Mouse (Mus musculus): ENCODE measurements at regions not wholly inside any gene's neighbourhood (a gene's known extent, or its start where the extent isn't known, plus 50 kb on each side); places are given as distances from the start of the nearest gene placed in this dataset.

DNA sequence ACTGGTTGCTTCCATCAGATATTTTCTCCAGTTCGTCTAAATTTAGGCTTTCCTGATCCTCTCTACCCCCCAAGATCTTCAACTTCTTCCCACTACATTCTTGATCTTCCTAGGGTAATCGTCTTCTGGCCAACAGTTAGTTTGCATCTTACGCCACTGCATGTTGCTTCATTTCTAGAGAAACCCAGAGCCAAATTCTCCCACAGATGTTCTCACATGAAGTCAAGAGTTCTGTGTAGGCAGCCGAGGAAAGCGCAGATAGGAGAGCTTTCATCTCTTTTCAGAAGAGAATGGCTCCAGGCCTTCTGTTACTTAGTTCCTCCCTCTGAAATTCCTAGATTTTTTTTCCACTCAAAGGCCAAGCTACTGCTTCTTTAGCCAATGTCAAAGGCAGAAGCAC, 179.9 kb downstream of the Fgf10 start:
- Histone ChIP-seq H3K4me2 (ENCODE audit: low read length) (no peak overlapping the region), H3K27me3 (replicated peaks; ENCODE audit: control insufficient read depth, insufficient read depth, low read length) (no peaks in the 10 kb centered on the region), H3K27ac (ENCODE audit: low read length) (no peak overlapping the region), H3K9me3 (ENCODE audit: control insufficient read depth, low read length) (no peaks in the 10 kb centered on the region), H3K9ac (replicated peaks; ENCODE audit: low read depth, low read length) (no peak overlapping the region), H3K4me1 (replicated peaks; ENCODE audit: control insufficient read depth, insufficient read depth, low read length) (no peaks in the 10 kb centered on the region), H3K36me3 (ENCODE audit: control insufficient read depth, insufficient read depth) (no peaks in the 10 kb centered on the region), H3K4me3 (replicated peaks; ENCODE audit: low read length) (no peak overlapping the region)
- no peak for ATAC-seq
- 85% methylated on average over 5 of the region's 5 CpGs for WGBS

DNA sequence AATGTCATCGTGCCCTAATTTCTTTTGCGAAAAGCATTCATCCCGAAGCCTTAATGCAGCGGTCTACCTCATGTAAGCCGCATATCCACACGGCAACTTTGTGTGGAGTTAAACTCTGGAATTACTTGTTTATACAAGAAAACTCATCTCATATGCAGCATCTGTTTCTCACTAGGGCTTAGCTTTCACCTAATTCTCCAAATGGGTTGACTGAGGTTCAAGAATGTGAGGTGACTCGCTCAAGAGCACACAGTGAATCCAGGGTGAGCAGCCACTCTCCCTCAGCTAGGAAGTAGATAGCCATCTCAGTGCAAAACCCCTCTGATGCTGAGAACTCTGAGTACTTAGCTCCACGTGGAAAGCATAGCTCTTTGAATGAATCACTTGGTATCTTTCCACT, 181.1 kb downstream of the Fgf10 start:
- H3K9ac ChIP-seq (replicated peaks; ENCODE audit: low read depth, low read length): no peak overlapping the region
- no peak overlapping the region for H3K27ac ChIP-seq (ENCODE audit: low read length)
- 87% methylated on average over 8 of the region's 8 CpGs for WGBS
- no peaks in the 10 kb centered on the region for H3K9me3 ChIP-seq (ENCODE audit: control insufficient read depth, low read length)
- no peaks in the 10 kb centered on the region for H3K27me3 ChIP-seq (replicated peaks; ENCODE audit: control insufficient read depth, insufficient read depth, low read length)
- no peak overlapping the region for H3K4me3 ChIP-seq (replicated peaks; ENCODE audit: low read length)
- no peak overlapping the region for H3K4me2 ChIP-seq (ENCODE audit: low read length)
- H3K36me3 ChIP-seq (ENCODE audit: control insufficient read depth, insufficient read depth): no peaks in the 10 kb centered on the region
- no peaks in the 10 kb centered on the region for H3K4me1 ChIP-seq (replicated peaks; ENCODE audit: control insufficient read depth, insufficient read depth, low read length)
- ATAC-seq: no peak

DNA sequence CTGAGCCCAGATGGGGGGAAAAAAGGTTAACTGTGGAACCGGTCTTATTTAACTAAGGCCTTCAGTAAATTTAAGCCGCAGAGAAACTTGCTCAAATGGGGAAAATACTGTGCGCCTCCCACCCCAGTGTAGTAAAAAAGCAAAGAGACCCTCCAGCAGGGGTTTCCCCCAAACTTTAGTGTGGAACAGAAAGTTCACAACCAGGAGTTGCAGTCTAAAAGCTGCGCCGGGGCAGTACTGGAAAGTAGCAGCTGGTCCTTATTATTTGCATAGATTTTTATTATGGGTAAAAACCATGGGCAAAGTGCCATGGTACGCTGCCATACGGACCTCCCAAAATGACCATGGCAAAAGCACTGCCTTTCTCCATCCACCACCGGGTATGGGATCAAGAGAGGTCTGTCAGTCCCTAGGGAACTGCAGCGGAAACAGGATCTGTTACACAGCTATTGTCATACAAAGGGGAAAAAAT, 216.8 kb downstream of the Fgf10 start:
- WGBS: 62% methylated on average over 9 of the region's 9 CpGs
- no peak for ATAC-seq
- Histone ChIP-seq H3K27ac (ENCODE audit: low read length) (no peak overlapping the region), H3K9me3 (ENCODE audit: control insufficient read depth, low read length) (no peaks in the 10 kb centered on the region), H3K4me1 (replicated peaks; ENCODE audit: control insufficient read depth, insufficient read depth, low read length) (no peaks in the 10 kb centered on the region), H3K4me3 (replicated peaks; ENCODE audit: low read length) (no peak overlapping the region), H3K36me3 (ENCODE audit: control insufficient read depth, insufficient read depth) (no peaks in the 10 kb centered on the region), H3K4me2 (ENCODE audit: low read length) (no peak overlapping the region), H3K9ac (replicated peaks; ENCODE audit: low read depth, low read length) (no peak overlapping the region), H3K27me3 (replicated peaks; ENCODE audit: control insufficient read depth, insufficient read depth, low read length) (no peaks in the 10 kb centered on the region)

DNA sequence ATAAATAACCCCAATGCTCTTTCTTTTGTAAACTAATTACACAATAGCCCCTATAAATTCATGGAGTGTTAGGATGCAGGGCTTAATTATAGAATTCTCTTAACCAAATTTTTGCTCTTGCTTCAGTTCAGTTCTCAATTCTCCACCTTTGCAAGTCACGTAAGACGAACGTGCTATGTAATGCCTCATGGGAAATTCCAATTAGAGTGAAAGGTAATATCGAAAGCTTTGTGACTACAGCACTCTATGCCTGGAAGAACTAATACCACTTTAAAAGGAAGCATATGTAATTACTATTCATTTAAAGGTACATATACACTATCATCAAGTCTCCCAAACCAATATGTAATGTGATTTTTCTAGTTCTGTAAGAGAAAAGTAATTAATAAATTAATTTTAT, 225.5 kb downstream of the Fgf10 start:
- no peak overlapping the region for H3K9ac ChIP-seq (replicated peaks; ENCODE audit: low read depth, low read length)
- H3K4me3 ChIP-seq (replicated peaks; ENCODE audit: low read length): no peak overlapping the region
- 95% methylated on average over 4 of the region's 4 CpGs for WGBS
- no peaks in the 10 kb centered on the region for H3K9me3 ChIP-seq (ENCODE audit: control insufficient read depth, low read length)
- no peak overlapping the region for H3K27ac ChIP-seq (ENCODE audit: low read length)
- no peak for ATAC-seq
- H3K36me3 ChIP-seq (ENCODE audit: control insufficient read depth, insufficient read depth): no peaks in the 10 kb centered on the region
- H3K4me1 ChIP-seq (replicated peaks; ENCODE audit: control insufficient read depth, insufficient read depth, low read length): no peaks in the 10 kb centered on the region
- H3K4me2 ChIP-seq (ENCODE audit: low read length): no peak overlapping the region
- no peaks in the 10 kb centered on the region for H3K27me3 ChIP-seq (replicated peaks; ENCODE audit: control insufficient read depth, insufficient read depth, low read length)

- 94% methylated on average over 2 of the region's 2 CpGs for WGBS
- no peak for ATAC-seq
- Histone ChIP-seq H3K4me2 (ENCODE audit: low read length) (no peak overlapping the region), H3K9ac (replicated peaks; ENCODE audit: low read depth, low read length) (no peak overlapping the region), H3K4me3 (replicated peaks; ENCODE audit: low read length) (no peak overlapping the region), H3K4me1 (replicated peaks; ENCODE audit: control insufficient read depth, insufficient read depth, low read length) (no peaks in the 10 kb centered on the region), H3K27ac (ENCODE audit: low read length) (no peak overlapping the region), H3K36me3 (ENCODE audit: control insufficient read depth, insufficient read depth) (no peaks in the 10 kb centered on the region), H3K9me3 (ENCODE audit: control insufficient read depth, low read length) (no peaks in the 10 kb centered on the region), H3K27me3 (replicated peaks; ENCODE audit: control insufficient read depth, insufficient read depth, low read length) (no peaks in the 10 kb centered on the region)
Measured at GRCm38 (mm10) chr13:118901950-118902349, 232.4 kb downstream of the Fgf10 start.

DNA sequence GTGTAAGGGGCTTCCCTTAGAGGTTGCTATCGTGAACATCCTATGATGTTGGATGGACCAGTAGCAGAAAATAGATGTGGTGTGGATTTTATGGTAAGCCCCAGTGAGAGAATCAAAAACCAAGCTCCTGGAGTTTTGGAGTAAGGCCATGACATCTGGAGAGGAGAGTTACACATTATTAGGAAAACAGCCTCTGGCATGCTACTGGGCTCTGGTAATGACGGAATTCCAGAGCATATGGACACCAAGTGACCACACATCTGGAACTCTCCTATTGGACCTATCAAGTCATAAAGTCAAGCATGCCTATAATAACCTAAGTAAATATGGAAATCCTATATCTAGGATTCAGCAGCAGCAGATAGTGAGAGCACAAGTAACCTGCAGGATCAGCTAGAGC, 240.8 kb downstream of the Fgf10 start:
- Histone ChIP-seq H3K4me3 (replicated peaks; ENCODE audit: low read length) (no peak overlapping the region), H3K27ac (ENCODE audit: low read length) (no peak overlapping the region), H3K9me3 (ENCODE audit: control insufficient read depth, low read length) (no peaks in the 10 kb centered on the region), H3K4me1 (replicated peaks; ENCODE audit: control insufficient read depth, insufficient read depth, low read length) (no peaks in the 10 kb centered on the region), H3K36me3 (ENCODE audit: control insufficient read depth, insufficient read depth) (no peaks in the 10 kb centered on the region), H3K9ac (replicated peaks; ENCODE audit: low read depth, low read length) (no peak overlapping the region), H3K4me2 (ENCODE audit: low read length) (no peak overlapping the region), H3K27me3 (replicated peaks; ENCODE audit: control insufficient read depth, insufficient read depth, low read length) (no peaks in the 10 kb centered on the region)
- 97% methylated on average over 2 of the region's 2 CpGs for WGBS
- ATAC-seq: no peak

GRCm38 (mm10) chr13:118940786-118941185, 271.2 kb downstream of the Fgf10 start:
- H3K9ac ChIP-seq (replicated peaks; ENCODE audit: low read depth, low read length): no peak overlapping the region
- H3K27me3 ChIP-seq (replicated peaks; ENCODE audit: control insufficient read depth, insufficient read depth, low read length): no peaks in the 10 kb centered on the region
- H3K4me3 ChIP-seq (replicated peaks; ENCODE audit: low read length): no peak overlapping the region
- ATAC-seq: no peak
- H3K4me1 ChIP-seq (replicated peaks; ENCODE audit: control insufficient read depth, insufficient read depth, low read length): no peaks in the 10 kb centered on the region
- H3K9me3 ChIP-seq (ENCODE audit: control insufficient read depth, low read length): no peaks in the 10 kb centered on the region
- no peak overlapping the region for H3K4me2 ChIP-seq (ENCODE audit: low read length)
- no peak overlapping the region for H3K27ac ChIP-seq (ENCODE audit: low read length)
- H3K36me3 ChIP-seq (ENCODE audit: control insufficient read depth, insufficient read depth): no peaks in the 10 kb centered on the region
- WGBS: 90% methylated on average over 3 of the region's 3 CpGs

GRCm38 (mm10) chr13:118966120-118966676, 296.6 kb downstream of the Fgf10 start:
- 87% methylated on average over 3 of the region's 3 CpGs for WGBS
- ATAC-seq: no peak
- H3K36me3 ChIP-seq (ENCODE audit: control insufficient read depth, insufficient read depth): no peaks in the 10 kb centered on the region

DNA sequence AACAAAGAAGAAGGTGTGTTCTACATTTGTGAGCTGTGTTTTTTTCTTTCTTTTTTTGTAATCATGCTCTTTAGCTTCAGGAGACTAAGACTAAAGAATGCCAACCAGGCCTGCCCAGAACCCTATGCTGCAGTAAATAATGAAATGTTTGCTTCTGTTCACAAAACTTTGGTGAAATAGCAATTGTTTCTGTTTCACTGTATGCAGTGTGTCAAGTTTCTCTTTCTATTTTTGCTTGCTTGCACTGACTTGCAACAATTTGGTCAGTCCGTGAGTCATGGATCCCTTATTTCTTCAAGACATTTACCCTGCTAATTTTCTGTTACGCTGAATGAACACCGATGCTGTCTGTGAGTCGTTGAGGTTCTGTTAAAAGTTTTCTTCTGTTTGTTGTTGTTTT, 298.1 kb downstream of the Fgf10 start:
- Histone ChIP-seq H3K4me1 (replicated peaks; ENCODE audit: control insufficient read depth, insufficient read depth, low read length) (no peaks in the 10 kb centered on the region), H3K27ac (ENCODE audit: low read length) (no peak overlapping the region), H3K4me3 (replicated peaks; ENCODE audit: low read length) (no peak overlapping the region), H3K4me2 (ENCODE audit: low read length) (no peak overlapping the region), H3K36me3 (ENCODE audit: control insufficient read depth, insufficient read depth) (no peaks in the 10 kb centered on the region), H3K27me3 (replicated peaks; ENCODE audit: control insufficient read depth, insufficient read depth, low read length) (no peaks in the 10 kb centered on the region), H3K9ac (replicated peaks; ENCODE audit: low read depth, low read length) (no peak overlapping the region), H3K9me3 (ENCODE audit: control insufficient read depth, low read length) (no peaks in the 10 kb centered on the region)
- ATAC-seq: no peak
- WGBS: 90% methylated on average over 4 of the region's 4 CpGs

More at GRCm38 (mm10) chr13:118966120-118966676, 296.6 kb downstream of the Fgf10 start:
- Histone ChIP-seq H3K9me3 (ENCODE audit: control insufficient read depth, low read length) (no peaks in the 10 kb centered on the region), H3K4me3 (replicated peaks; ENCODE audit: low read length) (no peak overlapping the region), H3K27ac (ENCODE audit: low read length) (no peak overlapping the region), H3K4me2 (ENCODE audit: low read length) (no peak overlapping the region), H3K9ac (replicated peaks; ENCODE audit: low read depth, low read length) (no peak overlapping the region), H3K27me3 (replicated peaks; ENCODE audit: control insufficient read depth, insufficient read depth, low read length) (no peaks in the 10 kb centered on the region), H3K4me1 (replicated peaks; ENCODE audit: control insufficient read depth, insufficient read depth, low read length) (no peaks in the 10 kb centered on the region)

DNA sequence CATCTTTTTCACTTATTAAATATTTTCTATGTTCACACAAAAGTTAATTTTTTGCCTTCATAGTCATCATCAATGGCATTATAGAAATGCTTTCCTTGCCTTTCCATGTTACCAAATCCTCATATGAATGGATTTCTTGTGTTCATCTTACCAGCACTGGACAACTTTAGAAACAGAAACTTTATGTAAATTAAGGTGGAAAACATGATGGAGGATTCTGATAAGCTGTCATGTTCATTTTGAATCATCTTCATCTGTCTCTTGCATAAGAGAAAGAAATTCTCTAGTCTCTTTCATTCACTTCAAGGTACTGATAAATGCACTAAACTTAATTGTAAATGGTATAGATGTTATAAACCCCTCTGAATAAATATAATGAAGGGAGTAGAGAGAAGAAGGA, 305.4 kb downstream of the Fgf10 start:
- Histone ChIP-seq H3K4me2 (ENCODE audit: low read length) (no peak overlapping the region), H3K27me3 (replicated peaks; ENCODE audit: control insufficient read depth, insufficient read depth, low read length) (no peaks in the 10 kb centered on the region), H3K27ac (ENCODE audit: low read length) (no peak overlapping the region), H3K4me3 (replicated peaks; ENCODE audit: low read length) (no peak overlapping the region), H3K4me1 (replicated peaks; ENCODE audit: control insufficient read depth, insufficient read depth, low read length) (no peaks in the 10 kb centered on the region), H3K9me3 (ENCODE audit: control insufficient read depth, low read length) (no peaks in the 10 kb centered on the region), H3K36me3 (ENCODE audit: control insufficient read depth, insufficient read depth) (no peaks in the 10 kb centered on the region), H3K9ac (replicated peaks; ENCODE audit: low read depth, low read length) (no peak overlapping the region)
- ATAC-seq: no peak

Data from forebrain, embryonic 16.5 days (tissue).